8 mouse cellular contexts compared by ENCODE assay signal in genomic region chr15:99705440-99706048, GRCm38 (mm10). TPM values are rescaled to one million over a fixed set of nuclear protein-coding genes. Genes with fewer than 3 reads are reported as not detected.
DNase-seq lines count a peak whose midpoint lies in the region; ATAC-seq and TF ChIP-seq lines count a peak whose summit lies in the region.

Gm17349 (minus strand) TSS chr15:99705490.

- H3K27me3 ChIP-seq in midbrain, embryonic 12.5 days: no peaks in the 10 kb centered on the region
- no peaks in the 10 kb centered on the region for H3K27me3 ChIP-seq in stomach, postnatal 0 days (ENCODE audit: control insufficient read depth, insufficient read depth, low read length)

- peak within 1 kb of the TSS; percentile 85 for H3K4me3 ChIP-seq in midbrain, embryonic 12.5 days
- H3K4me3 ChIP-seq in stomach, postnatal 0 days (ENCODE audit: low read depth, low read length): no peak within 1 kb of the TSS

- peak within 1 kb of the TSS; percentile 91 for H3K4me2 ChIP-seq in midbrain, embryonic 12.5 days (replicated peaks)
- no peak within 1 kb of the TSS for H3K4me2 ChIP-seq in stomach, postnatal 0 days (replicated peaks; ENCODE audit: low read depth)

- peak within 1 kb of the TSS; percentile 97 for H3K9ac ChIP-seq in midbrain, embryonic 12.5 days (replicated peaks)
- H3K9ac ChIP-seq in stomach, postnatal 0 days (ENCODE audit: low read length): no peak within 1 kb of the TSS

- intact Hi-C loops in left cerebral cortex, postnatal 14 days (cut with DNase I): no loop called here

- H3K9me3 ChIP-seq in midbrain, embryonic 12.5 days: no peaks in the 10 kb centered on the region
- H3K9me3 ChIP-seq in stomach, postnatal 0 days (ENCODE audit: control insufficient read depth, low read length): no peaks in the 10 kb centered on the region

- TF ChIP-seq EP300 in stomach, postnatal 0 days (optimal IDR thresholded peaks at IDR 0.05): no peak

- WGBS in midbrain, embryonic 12.5 days: 62% methylated on average over 11 of the region's 11 CpGs
- 67% methylated on average over 11 of the region's 11 CpGs for WGBS in stomach, postnatal 0 days

- peaks cover 60% of the 10 kb centered on the region for H3K36me3 ChIP-seq in midbrain, embryonic 12.5 days
- H3K36me3 ChIP-seq in stomach, postnatal 0 days (ENCODE audit: control insufficient read depth, insufficient read depth, low read length): peaks cover 25% of the 10 kb centered on the region

- peaks cover 33% of the 10 kb centered on the region for H3K4me1 ChIP-seq in midbrain, embryonic 12.5 days
- H3K4me1 ChIP-seq in stomach, postnatal 0 days (replicated peaks; ENCODE audit: control insufficient read depth, insufficient read depth): no peaks in the 10 kb centered on the region

- peak; percentile 56 for DNase-seq in ovary, postnatal 36 days (ENCODE audit: low spot score)
- no peak for DNase-seq in ovary, postnatal 14 days (ENCODE audit: low spot score)
- DNase-seq in brain, adult 2 months (ENCODE audit: low read depth, low spot score): peak; percentile 86
- peak; percentile 65 to 73 for DNase-seq in left cerebral cortex, postnatal 14 days (ENCODE audit: low spot score in 2 of 2)
- DNase-seq in stomach, postnatal 0 days (ENCODE audit: low spot score): peak; percentile 77

- peak within 1 kb of the TSS; percentile 96 for H3K27ac ChIP-seq in midbrain, embryonic 12.5 days (replicated peaks)
- H3K27ac ChIP-seq in stomach, postnatal 0 days (replicated peaks): 0 out of 2 replicates have a peak within 1 kb of the TSS, but pooled peaks have one; percentile 13

- peak; percentile 53; the same call in 1 of the 2 replicates for ATAC-seq in erythroblast, adult 5-6 weeks (replicated peaks; ENCODE audit: low FRiP score, poor library complexity, severe bottlenecking)
- peak; percentile 26 to 52; a peak in 2 of 4 replicates for ATAC-seq in hematopoietic stem cell, adult 5-6 weeks (replicated peaks in 1 of 2; ENCODE audit: insufficient read depth in 1 of 2, low FRiP score in 2 of 2, low TSS enrichment in 1 of 2, low read depth in 1 of 2, poor library complexity in 2 of 2, severe bottlenecking in 2 of 2)
- ATAC-seq in midbrain, embryonic 12.5 days (ENCODE audit: low FRiP score, low read depth): no peak
- no peak for ATAC-seq in stomach, postnatal 0 days (ENCODE audit: low FRiP score, low TSS enrichment)

- peak; percentile 86 for TF ChIP-seq CTCF in stomach, postnatal 0 days (IDR thresholded peaks at IDR 0.05; ENCODE audit: low read depth)

RNA-seq across cellular contexts. Expression of gene Gm17349, which starts in this region (rescaled TPM):
- total RNA-seq in erythroblast, adult 5-6 weeks (2015; ENCODE audit: low replicate concordance): not detected in 2 replicates
- not detected in 2 replicates for total RNA-seq in erythroblast, adult 5-6 weeks (2017; ENCODE audit: low replicate concordance)
- total RNA-seq in hematopoietic stem cell, adult 5-6 weeks (2017): not detected in 2 replicates
- total RNA-seq in left cerebral cortex, postnatal 14 days (2021): 1 to 10 TPM; 5.6 to 8.1 TPM
- not detected in 2 replicates for polyA plus RNA-seq in midbrain, embryonic 12.5 days (2016; fragmentation: Nextera tagmentation; extraction: Ambion mirVana)
- polyA plus RNA-seq in stomach, postnatal 0 days (2015; fragmentation: Nextera tagmentation; extraction: Ambion mirVana): 1.0 and 2.5 TPM in 2 replicates

Comparison
In these comparisons a context has a peak if more than half of its experiments do, and no peak if none do; other contexts are left out.
1. Peak in ATAC-seq in erythroblast, adult 5-6 weeks; RNA of the gene not detected or under 1 TPM.
2. Peak in ATAC-seq in hematopoietic stem cell, adult 5-6 weeks; RNA of the gene not detected or under 1 TPM.